Mouse (Mus musculus) heart, postnatal 10 days (tissue): ENCODE measurements at regions not wholly inside any gene's neighbourhood (a gene's known extent, or its start where the extent isn't known, plus 50 kb on each side); places are given as distances from the start of the nearest gene placed in this dataset.
A peak's percentile ranks its signal among the peaks of the same experiment; 100 is the strongest.

Experiments used
- DNase-seq, 2 experiments: peaks; one replicate each; pipeline ENCODE4 v3.0.0; 2021
- intact Hi-C: fragments of 180-260 bp; cut with DNase I; formaldehyde crosslinking; loops from one replicate; pipeline ENCODE4 v1.15.1; 2025

DNA sequence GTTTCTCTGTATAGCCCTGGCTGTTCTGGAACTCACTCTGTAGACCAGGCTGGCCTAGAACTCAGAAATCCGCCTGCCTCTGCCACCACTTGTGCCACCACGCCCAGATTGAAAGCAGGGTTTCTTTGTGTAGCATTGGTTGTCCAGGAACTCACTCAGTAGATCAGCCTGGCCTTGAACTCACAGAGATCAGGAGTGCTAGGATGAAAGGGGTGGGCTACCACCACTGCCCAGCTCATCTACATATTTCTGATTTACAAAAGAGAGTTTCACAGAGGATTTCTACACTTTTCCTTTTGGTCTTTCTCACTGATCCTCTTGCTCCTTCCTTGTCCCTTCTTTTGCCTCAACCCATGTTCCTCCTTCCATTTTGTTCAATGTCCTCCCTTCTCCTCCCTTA, 53.1 kb upstream of the Lbx1 start:
- no peak for DNase-seq
- intact Hi-C loops: no loop called here

DNA sequence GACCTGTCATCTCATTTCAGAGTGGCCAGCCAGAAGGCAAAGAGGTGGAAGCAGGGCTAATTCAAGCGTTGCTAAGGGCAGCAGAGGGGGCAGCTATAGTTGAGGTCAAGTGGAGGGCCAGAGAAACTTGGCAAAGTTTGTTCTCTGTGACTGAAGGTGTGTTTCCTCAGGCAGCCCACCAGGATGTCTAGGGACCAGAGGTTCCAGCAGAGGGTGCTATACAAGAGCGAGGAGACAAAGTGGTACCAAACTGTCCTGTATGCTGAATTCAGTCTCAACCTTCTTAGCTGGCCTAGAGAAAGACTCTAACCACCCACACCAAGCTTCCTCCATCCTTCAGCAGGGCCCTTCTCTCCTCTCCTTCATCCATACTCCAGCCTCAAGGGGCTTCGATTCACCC, 62.2 kb upstream of the Lbx1 start:
- intact Hi-C loops: no loop called here
- DNase-seq: no peak

DNA sequence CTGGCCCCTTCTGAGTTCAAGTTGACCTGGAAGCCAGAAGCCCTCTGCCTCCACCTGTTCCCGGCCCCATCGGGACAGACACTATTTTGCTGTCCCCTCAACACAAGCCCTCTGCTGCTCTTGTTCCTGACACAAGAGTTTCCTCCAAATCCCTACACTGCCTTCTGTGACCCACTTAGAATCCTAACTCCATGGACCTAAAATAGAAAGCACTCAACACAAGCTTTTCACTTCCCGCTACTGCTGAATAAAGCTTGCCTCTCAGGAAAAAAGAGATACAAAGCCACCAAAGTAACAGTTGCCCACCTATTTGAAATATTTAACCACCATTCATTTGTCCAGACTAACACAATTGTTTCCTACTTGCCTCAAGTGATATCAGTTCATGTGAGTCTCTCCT, 63.7 kb upstream of the Lbx1 start:
- intact Hi-C loops: no loop called here

DNA sequence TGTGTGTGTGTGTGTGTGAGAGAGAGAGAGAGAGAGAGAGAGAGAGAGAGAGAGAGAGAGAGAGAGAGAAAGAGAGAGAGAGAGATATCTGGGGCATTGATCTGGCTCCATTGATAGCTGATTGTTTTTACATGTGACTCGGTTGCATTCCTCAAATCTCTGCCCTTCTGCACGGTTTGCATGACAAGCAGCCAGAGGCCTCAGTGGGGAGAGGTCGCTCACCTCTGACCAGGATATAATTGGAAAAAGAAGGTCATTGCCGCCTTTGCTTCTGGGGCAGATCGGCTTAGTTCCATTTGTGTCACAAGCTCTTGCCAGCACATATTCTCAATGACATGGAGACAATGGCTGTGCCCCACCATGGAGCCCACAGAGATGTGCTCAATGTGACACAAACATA, 63.8 kb upstream of the Btrc start:
- intact Hi-C loops: loop anchor here (2.0 to 5.0 kb wide), 3 partner anchors 62 to 133 kb away; partner anchors contain the start of gene Lbx1
- DNase-seq: no peak

More for the DNA sequence above, 63.7 kb upstream of the Lbx1 start:
- no peak for DNase-seq

DNA sequence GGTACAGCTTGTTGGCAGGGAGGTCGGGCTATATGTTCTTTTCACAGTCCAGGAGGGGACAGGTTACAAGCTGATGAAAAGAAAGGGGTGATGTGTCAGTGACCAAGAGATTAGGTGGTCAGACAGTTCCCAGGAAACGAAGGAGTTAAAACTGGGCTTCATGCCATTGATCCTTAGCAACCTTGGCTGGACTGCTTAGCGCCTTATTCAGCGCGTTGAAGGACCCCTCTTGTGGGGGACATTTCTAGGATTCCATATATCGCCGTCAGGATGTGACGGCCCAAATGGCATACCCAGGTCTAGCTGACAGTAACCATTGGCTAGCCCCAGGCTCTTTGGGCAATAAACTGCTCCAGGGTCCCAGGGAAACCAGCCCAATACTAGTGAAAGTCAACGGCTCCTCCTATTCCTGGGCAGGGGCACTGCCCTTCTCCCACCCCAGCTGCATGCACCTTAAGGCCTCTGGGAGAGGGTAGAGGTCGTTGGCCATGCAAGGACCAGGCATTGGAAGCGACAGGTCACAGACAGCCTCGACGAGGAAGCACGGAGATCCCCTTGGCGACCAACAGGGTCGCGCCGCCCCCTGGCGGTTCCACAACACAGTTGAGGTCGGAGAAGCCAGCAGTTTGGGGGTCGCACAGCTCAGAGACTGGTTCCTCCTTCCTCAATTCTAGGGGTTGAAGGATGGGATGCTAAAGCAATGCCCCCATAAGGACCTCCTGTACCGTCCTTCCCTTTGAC, 62.7 kb upstream of the Btrc start:
- intact Hi-C loops: loop anchor here (1.0 to 5.0 kb wide), 4 partner anchors 18 to 131 kb away; partner anchors contain the start of gene Lbx1

DNA sequence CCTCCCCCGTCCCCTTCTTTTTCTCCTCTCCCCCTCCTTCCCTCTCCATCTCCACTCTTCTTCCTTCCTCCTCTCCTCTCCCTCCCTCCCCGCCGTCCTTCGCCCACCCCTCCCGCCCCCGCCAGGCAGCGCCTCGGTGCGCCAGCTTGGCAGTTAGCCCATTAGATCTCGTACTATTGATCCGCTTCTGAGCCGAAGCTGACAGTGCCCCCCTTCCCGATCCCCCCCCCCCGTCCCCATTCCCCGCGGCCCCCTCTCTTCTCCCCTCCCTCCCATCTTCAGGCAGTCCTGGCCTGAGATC, 62.2 kb upstream of the Btrc start:
- intact Hi-C loops: loop anchor here (1.0 to 5.0 kb wide), 4 partner anchors 18 to 131 kb away; partner anchors contain the start of gene Lbx1
- DNase-seq: no peak

More for the DNA sequence above, 62.7 kb upstream of the Btrc start:
- peak; percentile 43 to 62 for DNase-seq

DNA sequence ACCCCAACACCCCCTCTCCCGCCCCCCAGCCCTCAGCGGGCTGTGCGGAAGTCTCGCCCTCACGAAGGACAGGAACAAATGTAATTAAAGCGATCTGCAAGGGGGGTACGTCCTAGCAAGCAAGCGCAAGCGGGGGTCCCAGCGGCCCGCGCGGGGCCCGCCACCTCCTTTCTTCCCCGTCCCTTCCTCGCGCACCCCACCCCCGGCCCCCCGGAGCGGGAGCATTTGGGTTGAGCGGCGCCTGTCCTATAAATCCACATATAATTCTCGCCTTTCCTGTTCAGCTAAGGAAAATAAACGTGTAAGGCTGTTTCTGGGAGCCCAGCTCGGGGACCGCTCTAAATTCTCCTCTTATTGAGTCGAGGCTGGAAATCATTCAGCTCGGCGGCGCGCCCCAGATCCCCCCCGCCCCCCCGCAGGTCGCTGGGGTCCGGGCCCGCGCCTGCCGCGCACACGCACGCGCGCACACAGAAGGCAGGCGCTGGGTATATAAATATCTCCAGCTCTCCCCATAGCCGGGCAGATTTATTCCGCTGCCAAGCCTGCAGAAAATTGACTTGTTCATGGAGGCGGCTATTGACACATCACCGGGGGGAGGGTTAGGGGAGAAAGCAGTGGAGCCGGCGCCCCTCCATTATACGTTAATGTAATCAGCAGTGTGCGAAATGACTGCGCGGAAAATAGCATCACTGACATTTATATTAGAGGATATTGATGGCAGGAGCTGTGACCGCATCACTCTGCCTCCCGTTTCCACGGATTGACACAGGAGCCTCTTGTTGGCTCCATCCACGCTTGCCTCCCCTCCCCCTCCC, 61.6 kb upstream of the Btrc start:
- DNase-seq: peak; percentile 46 to 52
- intact Hi-C loops: loop anchor here (1.0 to 5.0 kb wide), 4 partner anchors 19 to 130 kb away; partner anchors contain the start of gene Lbx1

DNA sequence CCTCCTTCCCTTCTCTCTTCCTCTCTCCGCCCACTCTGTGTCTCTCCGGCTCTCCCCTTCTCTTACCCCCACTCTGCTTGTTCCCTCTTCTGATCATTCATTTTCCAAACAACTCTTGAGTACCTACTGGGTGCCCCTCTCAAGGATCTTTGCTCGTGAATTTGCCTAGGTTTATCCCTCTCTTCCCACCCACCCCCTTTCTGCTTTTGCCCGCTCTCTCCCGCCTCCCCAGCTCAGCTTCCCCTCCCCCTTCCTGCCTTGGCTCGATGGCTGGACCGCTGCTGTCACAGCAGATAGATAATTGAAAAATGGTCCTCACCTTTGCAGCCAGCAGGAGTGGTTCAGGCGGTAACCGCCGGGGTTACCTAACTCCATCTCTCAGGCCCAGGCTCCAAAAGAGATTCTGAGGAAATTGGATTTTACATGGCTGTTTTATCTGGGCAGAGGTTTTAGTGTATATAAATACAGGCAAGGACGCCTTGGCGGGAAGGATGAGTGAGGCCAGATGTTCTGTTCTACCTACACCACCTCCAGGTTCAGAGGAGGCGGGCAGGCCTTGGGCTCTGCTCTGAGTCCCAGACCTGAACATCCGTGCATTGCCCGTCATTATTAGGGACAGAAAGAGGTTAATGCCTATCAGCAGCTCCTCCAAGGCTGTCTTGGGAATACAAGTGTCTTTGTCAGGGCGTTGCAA, 60.8 kb upstream of the Btrc start:
- intact Hi-C loops: loop anchor here (5.0 kb wide), 2 partner anchors 65 to 130 kb away; partner anchors contain the start of gene Lbx1
- no peak for DNase-seq

DNA sequence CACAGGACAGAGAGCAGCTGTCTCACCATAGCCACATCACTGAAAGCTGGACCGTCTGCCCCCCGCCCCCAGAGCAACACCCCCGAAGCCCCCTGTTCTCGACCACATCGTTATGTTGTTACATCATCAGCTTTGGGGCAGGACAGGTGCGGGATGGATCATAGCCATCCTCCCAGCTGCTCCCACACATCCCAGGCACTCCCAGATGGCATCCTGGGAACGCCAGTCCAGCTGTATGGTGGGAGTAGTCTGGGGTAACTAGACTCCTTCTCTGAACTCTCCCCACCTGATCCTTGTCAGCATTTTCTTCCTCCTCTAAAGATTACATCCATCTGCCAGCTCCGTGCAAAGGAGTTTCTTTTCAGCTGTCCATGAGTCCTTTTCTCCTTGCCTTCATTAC, 59.0 kb upstream of the Btrc start:
- DNase-seq: no peak
- intact Hi-C loops: loop anchor here (5.0 kb wide), 2 partner anchors 67 to 128 kb away; partner anchors contain the start of gene Lbx1

DNA sequence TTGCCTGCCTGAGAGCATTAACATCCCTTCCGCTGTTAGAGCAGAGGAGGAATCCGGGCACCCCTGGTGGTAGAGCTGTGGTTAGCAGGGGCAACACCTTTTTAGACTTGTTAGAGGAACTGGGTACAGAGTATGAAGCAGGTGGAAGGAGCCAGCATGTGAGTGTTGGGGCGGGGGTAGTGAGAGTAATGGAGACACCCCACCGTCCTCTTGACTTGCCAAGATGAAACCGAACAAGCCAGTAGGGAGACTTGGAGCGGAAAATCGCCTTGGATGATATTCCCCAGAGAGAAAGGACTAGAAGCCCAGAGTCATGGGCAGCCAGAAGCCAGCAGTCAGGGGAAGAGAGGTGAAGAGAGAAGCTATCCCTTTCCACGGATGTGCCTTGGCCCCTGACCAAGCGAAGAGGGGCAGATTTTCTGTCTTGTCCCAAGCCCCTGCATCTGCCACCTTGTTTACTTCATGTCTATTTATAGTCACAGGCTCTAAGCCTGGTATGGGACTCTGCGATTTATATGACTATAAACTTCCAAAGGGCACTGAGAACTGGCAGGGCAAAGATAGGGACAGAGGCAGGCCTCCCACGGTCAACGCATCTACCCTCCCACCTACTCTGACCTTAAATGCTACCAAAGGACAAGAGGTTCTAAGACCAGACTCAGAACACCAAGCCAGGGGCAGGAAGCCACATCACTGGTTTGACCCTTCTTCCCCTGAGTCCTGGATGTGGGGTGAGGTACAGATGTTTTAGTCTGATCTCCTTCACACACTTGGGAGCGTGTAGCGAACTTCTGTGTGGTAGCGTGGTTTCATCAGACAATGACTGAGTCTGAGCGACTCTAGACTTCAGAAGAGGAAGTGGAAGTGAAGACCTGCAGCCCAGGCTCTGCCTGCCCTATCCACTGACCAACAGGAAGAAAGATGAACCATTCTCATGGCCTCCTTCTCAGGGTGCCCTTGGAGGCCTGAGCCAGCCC, 55.9 kb upstream of the Btrc start:
- peak in 1 of 2 experiments; percentile 59 for DNase-seq
- intact Hi-C loops: loop anchor here (2.0 to 5.0 kb wide), 2 partner anchors 57 to 240 kb away; no protein-coding TSS in a partner anchor

DNA sequence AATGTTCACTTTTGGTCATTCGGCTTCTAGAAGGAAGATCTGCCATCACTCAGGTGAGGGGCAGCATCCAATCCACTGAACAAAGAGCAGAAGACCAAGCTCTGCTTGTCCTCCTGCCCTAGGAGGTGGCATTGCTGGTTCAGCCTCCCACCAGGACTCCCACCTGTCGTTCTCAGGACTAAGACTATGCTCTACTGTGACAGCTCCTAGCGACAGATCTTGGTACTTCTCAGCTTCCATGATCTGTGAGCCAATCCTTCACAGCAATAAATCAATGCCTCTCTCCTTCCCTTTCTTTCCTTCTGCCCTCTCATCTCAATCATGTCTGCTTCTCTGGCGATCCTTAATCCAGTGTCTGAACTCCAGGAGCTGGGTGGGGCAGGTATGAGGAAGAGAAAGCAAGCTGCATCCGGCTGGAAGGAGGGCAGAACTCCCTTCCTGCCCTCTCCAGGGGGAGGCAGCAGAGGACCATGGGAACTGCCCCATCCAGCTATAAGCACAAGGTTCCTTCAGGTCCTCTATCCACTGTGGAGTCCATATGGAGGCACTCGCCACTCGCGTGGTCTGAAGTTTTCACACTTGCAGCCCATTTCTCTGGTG, 54.8 kb upstream of the Btrc start:
- no peak for DNase-seq
- intact Hi-C loops: loop anchor here (5.0 kb wide), 1 partner anchor 239 kb away; no protein-coding TSS in a partner anchor

DNA sequence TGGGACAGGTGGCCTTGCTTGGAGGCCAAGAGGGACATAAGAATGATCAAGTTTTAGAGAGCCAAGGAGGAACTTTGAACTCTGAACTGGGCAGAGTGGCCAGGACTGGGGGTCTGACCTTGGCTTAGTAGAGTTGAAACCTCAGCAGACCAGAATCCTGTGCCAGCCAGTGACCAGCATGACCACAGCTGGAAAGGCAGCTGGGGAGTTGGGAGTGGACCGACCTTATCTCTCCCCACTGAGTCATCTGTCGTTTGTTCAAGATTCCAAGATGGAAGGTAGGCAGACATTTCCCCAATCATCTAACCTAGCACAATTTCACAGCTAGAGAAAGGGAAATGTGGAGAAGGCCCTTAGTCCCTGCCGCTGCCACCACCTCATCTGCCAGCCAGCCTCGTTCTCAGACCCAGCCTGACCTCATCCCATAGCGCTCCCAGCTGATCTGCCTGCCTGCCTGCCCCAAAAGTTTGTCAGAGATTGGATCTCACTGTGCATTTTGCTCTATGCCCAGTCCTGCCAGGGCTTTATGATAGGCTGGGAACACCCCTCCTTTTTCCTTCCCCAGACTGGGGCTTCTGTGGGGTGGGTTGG, 53.1 kb upstream of the Btrc start:
- intact Hi-C loops: no loop called here
- DNase-seq: no peak

DNA sequence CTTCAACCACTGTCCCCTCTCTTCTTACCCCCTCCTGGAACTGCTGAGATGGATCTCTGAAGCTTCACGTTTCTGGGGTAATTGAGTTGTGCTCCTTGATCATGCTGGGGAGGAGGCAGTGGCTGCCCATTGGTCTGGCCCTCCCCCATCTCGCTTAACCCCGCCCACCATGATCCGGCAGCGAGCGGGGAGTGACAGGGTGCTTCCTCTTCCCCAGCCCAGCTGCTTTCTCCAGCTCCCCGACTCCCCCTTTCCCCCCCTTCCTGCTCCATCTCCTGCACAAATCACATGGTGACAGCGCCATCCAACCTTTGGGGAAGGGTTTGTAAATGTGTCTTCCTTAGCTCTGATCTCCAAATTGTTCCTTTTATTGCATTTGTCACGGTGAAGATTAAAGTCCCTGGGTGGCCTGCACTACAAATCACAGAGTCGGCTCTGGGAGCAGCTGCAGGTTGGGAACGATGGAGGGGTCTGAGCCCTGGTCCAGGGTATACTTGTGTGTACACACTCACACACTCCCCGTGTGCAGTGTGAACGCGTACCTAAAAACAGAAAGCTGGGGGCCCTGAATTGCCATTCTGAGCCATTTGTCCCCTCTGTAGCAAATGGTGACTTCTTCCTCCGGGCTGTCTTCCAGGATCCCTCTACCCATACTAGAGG, 52.5 kb upstream of the Btrc start:
- intact Hi-C loops: no loop called here
- peak; percentile 82 to 84 for DNase-seq

DNA sequence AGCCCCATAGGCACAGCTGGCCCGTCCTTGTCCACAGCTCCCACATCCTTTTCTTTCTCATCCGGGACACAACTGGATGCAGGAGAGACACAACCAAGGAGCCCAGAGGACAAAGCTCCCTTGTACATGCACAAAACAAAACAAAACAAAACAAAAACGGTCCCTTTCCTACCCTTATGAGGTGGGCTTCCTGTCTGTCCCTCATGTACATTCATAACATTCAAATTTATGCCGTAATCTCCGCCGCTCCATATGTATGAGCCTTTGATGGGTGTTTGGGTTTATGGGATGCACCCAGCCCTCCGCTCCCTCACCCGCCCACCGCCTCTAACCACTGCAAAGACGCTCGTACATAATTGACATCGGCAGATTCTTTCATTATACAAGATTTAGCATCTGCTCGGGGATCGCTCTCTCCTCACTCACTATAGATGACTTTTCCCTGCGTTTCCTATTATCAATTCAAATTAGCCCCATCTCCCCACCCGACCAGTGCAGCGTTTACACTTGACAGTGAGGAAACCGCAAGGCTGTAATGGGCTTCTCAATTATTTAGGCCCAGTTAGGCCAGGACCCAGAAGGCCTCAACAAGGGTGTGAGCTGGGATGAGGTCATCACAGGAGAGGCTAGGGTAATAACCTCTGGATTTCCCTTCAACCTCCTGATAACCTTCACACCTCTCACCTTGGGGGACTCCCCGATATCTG, 51.5 kb upstream of the Btrc start:
- intact Hi-C loops: no loop called here
- DNase-seq: no peak

DNA sequence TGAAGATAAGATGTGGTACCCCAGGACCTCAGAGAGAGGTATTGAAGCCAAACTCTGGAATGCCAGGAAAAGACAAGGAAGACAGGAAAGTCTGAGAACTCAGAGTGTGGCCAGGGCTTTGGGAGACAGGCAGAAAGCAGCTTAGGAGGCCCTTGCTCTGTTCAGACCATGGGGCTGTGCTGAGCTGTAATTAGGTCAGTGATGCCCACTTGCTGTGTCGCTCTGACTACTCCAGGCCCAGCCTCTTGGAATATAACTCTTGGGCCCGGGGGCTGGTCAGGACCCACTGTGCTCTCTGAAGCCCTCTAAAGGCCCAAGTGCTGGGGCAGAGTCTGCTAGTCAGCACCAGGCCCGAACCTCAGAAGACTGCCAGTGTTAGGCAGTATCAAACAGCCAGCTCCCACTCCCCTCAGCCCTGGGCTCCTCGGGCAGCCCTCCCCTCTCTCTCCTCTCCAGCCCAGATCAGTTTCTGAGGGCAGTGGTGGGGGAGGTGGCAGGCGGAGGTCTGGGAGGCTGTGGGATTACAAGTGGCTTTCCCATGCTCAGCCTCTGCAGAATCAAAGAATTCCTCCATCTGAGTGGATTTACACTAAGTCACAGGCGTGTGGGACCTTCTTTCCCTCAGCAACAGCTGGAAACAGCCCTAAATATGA, 50.7 kb upstream of the Btrc start:
- intact Hi-C loops: no loop called here
- no peak for DNase-seq
